Mouse (Mus musculus): ENCODE data around the gene Kansl1. TPM values are rescaled to one million over a fixed set of nuclear protein-coding genes. Genes with fewer than 3 reads are reported as not detected.
A peak's percentile ranks its signal among the peaks of the same experiment; 100 is the strongest.
"Not testable (repeated sequence)": the region's sequence is repeated elsewhere in the genome, so short reads cannot be mapped to it uniquely, and the experiment has no call there.

Kansl1 gene
- polyA plus RNA-seq, 1 experiment from 2014 or later = 30.2 TPM

- Histone ChIP-seq H3K27me3 (ENCODE audit: control insufficient read depth, insufficient read depth, low read length) (no peaks in the 10 kb centered on the region), H3K9me3 (ENCODE audit: control insufficient read depth, low read length) (no peaks in the 10 kb centered on the region), H3K36me3 (ENCODE audit: control insufficient read depth, insufficient read depth, low read length) (0 out of 2 replicates have a peak, but pooled peaks cover 10% of the 10 kb centered on the region), H3K9ac (replicated peaks; ENCODE audit: low read depth, low read length) (no peak overlapping the region), H3K4me1 (ENCODE audit: control insufficient read depth, insufficient read depth, low read length) (0 out of 2 replicates have a peak, but pooled peaks cover under 1% of the 10 kb centered on the region), H3K27ac (ENCODE audit: low read depth, low read length) (no peak overlapping the region), H3K4me2 (ENCODE audit: low read depth, low read length) (no peak overlapping the region), H3K4me3 (ENCODE audit: low read depth, low read length) (no peak overlapping the region)
- ATAC-seq (ENCODE audit: low read depth) = no peak
These were observed 7.1 kb downstream of the Kansl1 start for GRCm38 (mm10) chr11:104461551-104461950.

GRCm38 (mm10) chr11:104459671-104460070 lies 9.0 kb downstream of the Kansl1 start:
- no peak overlapping the region for H3K4me2 ChIP-seq (ENCODE audit: low read depth, low read length)
- no peak overlapping the region for H3K4me3 ChIP-seq (ENCODE audit: low read depth, low read length)
- H3K9ac ChIP-seq (replicated peaks; ENCODE audit: low read depth, low read length) = no peak overlapping the region
- WGBS = 98% methylated on average over 2 of the region's 2 CpGs
- no peak for ATAC-seq (ENCODE audit: low read depth)
- no peaks in the 10 kb centered on the region; the same call in 1 of the 2 replicates for H3K4me1 ChIP-seq (ENCODE audit: control insufficient read depth, insufficient read depth, low read length)
- no peaks in the 10 kb centered on the region for H3K9me3 ChIP-seq (ENCODE audit: control insufficient read depth, low read length)
- no peaks in the 10 kb centered on the region for H3K27me3 ChIP-seq (ENCODE audit: control insufficient read depth, insufficient read depth, low read length)
- 0 out of 2 replicates have a peak, but pooled peaks cover 8% of the 10 kb centered on the region for H3K36me3 ChIP-seq (ENCODE audit: control insufficient read depth, insufficient read depth, low read length)
- no peak overlapping the region for H3K27ac ChIP-seq (ENCODE audit: low read depth, low read length)

- H3K9me3 ChIP-seq (ENCODE audit: control insufficient read depth, low read length) = no peaks in the 10 kb centered on the region
- no peak overlapping the region for H3K4me3 ChIP-seq (ENCODE audit: low read depth, low read length)
- no peak overlapping the region for H3K4me2 ChIP-seq (ENCODE audit: low read depth, low read length)
- no peak for ATAC-seq (ENCODE audit: low read depth)
- 0 out of 2 replicates have a peak, but pooled peaks cover 7% of the 10 kb centered on the region for H3K36me3 ChIP-seq (ENCODE audit: control insufficient read depth, insufficient read depth, low read length)
- no peaks in the 10 kb centered on the region for H3K27me3 ChIP-seq (ENCODE audit: control insufficient read depth, insufficient read depth, low read length)
- no peak overlapping the region for H3K9ac ChIP-seq (replicated peaks; ENCODE audit: low read depth, low read length)
- H3K27ac ChIP-seq (ENCODE audit: low read depth, low read length) = no peak overlapping the region
- WGBS = 81% methylated on average over 2 of the region's 2 CpGs
- H3K4me1 ChIP-seq (ENCODE audit: control insufficient read depth, insufficient read depth, low read length) = no peaks in the 10 kb centered on the region; the same call in 1 of the 2 replicates
These were observed 10.2 kb downstream of the Kansl1 start for GRCm38 (mm10) chr11:104458507-104458906.

- Histone ChIP-seq H3K9ac (replicated peaks; ENCODE audit: low read depth, low read length) (no peak overlapping the region), H3K27ac (ENCODE audit: low read depth, low read length) (no peak overlapping the region), H3K4me1 (ENCODE audit: control insufficient read depth, insufficient read depth, low read length) (no peaks in the 10 kb centered on the region; the same call in 1 of the 2 replicates), H3K9me3 (ENCODE audit: control insufficient read depth, low read length) (no peaks in the 10 kb centered on the region), H3K36me3 (ENCODE audit: control insufficient read depth, insufficient read depth, low read length) (no peaks in the 10 kb centered on the region), H3K4me3 (ENCODE audit: low read depth, low read length) (no peak overlapping the region), H3K27me3 (ENCODE audit: control insufficient read depth, insufficient read depth, low read length) (no peaks in the 10 kb centered on the region), H3K4me2 (ENCODE audit: low read depth, low read length) (no peak overlapping the region)
- no peak for ATAC-seq (ENCODE audit: low read depth)
- 96% methylated on average over 1 of the region's 1 CpGs for WGBS
These were observed 16.0 kb downstream of the Kansl1 start for GRCm38 (mm10) chr11:104452709-104453108.

GRCm38 (mm10) chr11:104451239-104451638 lies 17.4 kb downstream of the Kansl1 start:
- no peaks in the 10 kb centered on the region for H3K36me3 ChIP-seq (ENCODE audit: control insufficient read depth, insufficient read depth, low read length)
- WGBS = 100% methylated on average over 1 of the region's 1 CpGs

GRCm38 (mm10) chr11:104448499-104448898 lies 20.2 kb downstream of the Kansl1 start:
- H3K9me3 ChIP-seq (ENCODE audit: control insufficient read depth, low read length); H3K4me1 ChIP-seq (ENCODE audit: control insufficient read depth, insufficient read depth, low read length); ATAC-seq (ENCODE audit: low read depth); H3K4me3 ChIP-seq (ENCODE audit: low read depth, low read length); H3K36me3 ChIP-seq (ENCODE audit: control insufficient read depth, insufficient read depth, low read length); H3K9ac ChIP-seq (replicated peaks; ENCODE audit: low read depth, low read length); H3K27me3 ChIP-seq (ENCODE audit: control insufficient read depth, insufficient read depth, low read length); H3K4me2 ChIP-seq (ENCODE audit: low read depth, low read length); H3K27ac ChIP-seq (ENCODE audit: low read depth, low read length): not testable (repeated sequence)
- 37% methylated on average over 2 of the region's 2 CpGs for WGBS

More at GRCm38 (mm10) chr11:104451239-104451638, 17.4 kb downstream of the Kansl1 start:
- H3K27ac ChIP-seq (ENCODE audit: low read depth, low read length) = no peak overlapping the region
- ATAC-seq (ENCODE audit: low read depth) = no peak
- H3K4me1 ChIP-seq (ENCODE audit: control insufficient read depth, insufficient read depth, low read length) = no peaks in the 10 kb centered on the region; the same call in 1 of the 2 replicates
- H3K9ac ChIP-seq (replicated peaks; ENCODE audit: low read depth, low read length) = no peak overlapping the region
- no peaks in the 10 kb centered on the region for H3K27me3 ChIP-seq (ENCODE audit: control insufficient read depth, insufficient read depth, low read length)
- H3K4me3 ChIP-seq (ENCODE audit: low read depth, low read length) = no peak overlapping the region
- H3K9me3 ChIP-seq (ENCODE audit: control insufficient read depth, low read length) = no peaks in the 10 kb centered on the region
- no peak overlapping the region for H3K4me2 ChIP-seq (ENCODE audit: low read depth, low read length)

GRCm38 (mm10) chr11:104445538-104445937 lies 23.1 kb downstream of the Kansl1 start:
- no peak for ATAC-seq (ENCODE audit: low read depth)
- Histone ChIP-seq H3K4me2 (ENCODE audit: low read depth, low read length) (no peak overlapping the region), H3K27ac (ENCODE audit: low read depth, low read length) (no peak overlapping the region), H3K4me3 (ENCODE audit: low read depth, low read length) (no peak overlapping the region), H3K27me3 (ENCODE audit: control insufficient read depth, insufficient read depth, low read length) (no peaks in the 10 kb centered on the region; the same call in 1 of the 2 replicates), H3K36me3 (ENCODE audit: control insufficient read depth, insufficient read depth, low read length) (no peaks in the 10 kb centered on the region), H3K9me3 (ENCODE audit: control insufficient read depth, low read length) (no peaks in the 10 kb centered on the region), H3K4me1 (ENCODE audit: control insufficient read depth, insufficient read depth, low read length) (no peaks in the 10 kb centered on the region; the same call in 1 of the 2 replicates), H3K9ac (replicated peaks; ENCODE audit: low read depth, low read length) (no peak overlapping the region)
- 88% methylated on average over 2 of the region's 2 CpGs for WGBS

GRCm38 (mm10) chr11:104445044-104445443 lies 23.6 kb downstream of the Kansl1 start:
- no peaks in the 10 kb centered on the region; the same call in 1 of the 2 replicates for H3K27me3 ChIP-seq (ENCODE audit: control insufficient read depth, insufficient read depth, low read length)
- H3K4me1 ChIP-seq (ENCODE audit: control insufficient read depth, insufficient read depth, low read length) = no peaks in the 10 kb centered on the region; the same call in 1 of the 2 replicates
- 96% methylated on average over 1 of the region's 1 CpGs for WGBS
- H3K4me2 ChIP-seq (ENCODE audit: low read depth, low read length) = no peak overlapping the region
- H3K9ac ChIP-seq (replicated peaks; ENCODE audit: low read depth, low read length) = no peak overlapping the region
- no peaks in the 10 kb centered on the region for H3K9me3 ChIP-seq (ENCODE audit: control insufficient read depth, low read length)
- ATAC-seq (ENCODE audit: low read depth) = no peak
- no peak overlapping the region for H3K4me3 ChIP-seq (ENCODE audit: low read depth, low read length)
- no peaks in the 10 kb centered on the region for H3K36me3 ChIP-seq (ENCODE audit: control insufficient read depth, insufficient read depth, low read length)
- no peak overlapping the region for H3K27ac ChIP-seq (ENCODE audit: low read depth, low read length)

GRCm38 (mm10) chr11:104443359-104443758 lies 25.3 kb downstream of the Kansl1 start:
- Histone ChIP-seq H3K4me3 (ENCODE audit: low read depth, low read length) (peak overlapping the region; percentile 79), H3K4me1 (ENCODE audit: control insufficient read depth, insufficient read depth, low read length) (peaks cover 9% of the 10 kb centered on the region), H3K27ac (ENCODE audit: low read depth, low read length) (no peak overlapping the region), H3K27me3 (ENCODE audit: control insufficient read depth, insufficient read depth, low read length) (no peaks in the 10 kb centered on the region; the same call in 1 of the 2 replicates), H3K9me3 (ENCODE audit: control insufficient read depth, low read length) (no peaks in the 10 kb centered on the region), H3K4me2 (ENCODE audit: low read depth, low read length) (peak overlapping the region; percentile 58), H3K9ac (replicated peaks; ENCODE audit: low read depth, low read length) (no peak overlapping the region; the same call in 1 of the 2 replicates), H3K36me3 (ENCODE audit: control insufficient read depth, insufficient read depth, low read length) (no peaks in the 10 kb centered on the region)
- WGBS = 61% methylated on average over 2 of the region's 2 CpGs
- no peak for ATAC-seq (ENCODE audit: low read depth)

All from neural tube, embryonic 14.5 days (tissue).